Mouse (Mus musculus) spleen, embryonic (tissue): ENCODE results near the gene Rasl11b.

Experiments
- CTCF ChIA-PET: fragments of 350-600 bp; sonication (Branson Sonifier 250); formaldehyde crosslinking; loops from one replicate; lab custom pipeline; 2022; lab: Charles Lee

The Rasl11b gene

GRCm38 (mm10) chr5:74209640-74210039 lies 14.6 kb downstream of the Rasl11b start:
- CTCF ChIA-PET, result no interaction called here

- CTCF ChIA-PET, result interaction anchor here (0.6 kb wide), 1 partner anchor 74 kb away, joined by 4 read pairs; no protein-coding TSS in a partner anchor
Observed at GRCm38 (mm10) chr5:74211346-74211745, 16.3 kb downstream of the Rasl11b start.

- CTCF ChIA-PET, result interaction anchor here (0.5 kb wide), 1 partner anchor 80 kb away, joined by 4 read pairs; no protein-coding TSS in a partner anchor
Observed at GRCm38 (mm10) chr5:74214501-74215110, 19.5 kb downstream of the Rasl11b start.

- CTCF ChIA-PET, result interaction anchor here (0.5 kb wide), 1 partner anchor 81 kb away, joined by 4 read pairs; no protein-coding TSS in a partner anchor
Observed at GRCm38 (mm10) chr5:74215125-74215524, 20.0 kb downstream of the Rasl11b start.

- CTCF ChIA-PET, result no interaction called here
Observed at GRCm38 (mm10) chr5:74218524-74218923, 23.4 kb downstream of the Rasl11b start.

- CTCF ChIA-PET, result no interaction called here
Observed at GRCm38 (mm10) chr5:74222626-74223025, 27.5 kb downstream of the Rasl11b start.

- CTCF ChIA-PET, result no interaction called here
Observed at GRCm38 (mm10) chr5:74224480-74224879, 29.4 kb downstream of the Rasl11b start.

GRCm38 (mm10) chr5:74226183-74226582 lies 31.1 kb downstream of the Rasl11b start:
- CTCF ChIA-PET, result no interaction called here

- CTCF ChIA-PET, result interaction anchor here (0.5 kb wide), 1 partner anchor 311 kb away, joined by 4 read pairs; no protein-coding TSS in a partner anchor
Observed at GRCm38 (mm10) chr5:74227352-74227751, 32.3 kb downstream of the Rasl11b start.

- CTCF ChIA-PET, result no interaction called here
Observed at GRCm38 (mm10) chr5:74228938-74229337, 33.9 kb downstream of the Rasl11b start.

- CTCF ChIA-PET, result no interaction called here
Observed at GRCm38 (mm10) chr5:74229775-74230413, 34.8 kb downstream of the Rasl11b start.

GRCm38 (mm10) chr5:74230525-74230924 lies 35.4 kb downstream of the Rasl11b start:
- CTCF ChIA-PET, result interaction anchor here (0.6 kb wide), 1 partner anchor 35 kb away, joined by 3 read pairs; no protein-coding TSS in a partner anchor

- CTCF ChIA-PET, result no interaction called here
Observed at GRCm38 (mm10) chr5:74233808-74234207, 38.7 kb downstream of the Rasl11b start.

- CTCF ChIA-PET, result interaction anchor here (0.6 kb wide), 1 partner anchor 16 kb away, joined by 12 read pairs; no protein-coding TSS in a partner anchor
Observed at GRCm38 (mm10) chr5:74239369-74239768, 44.3 kb downstream of the Rasl11b start.

GRCm38 (mm10) chr5:74240298-74240697 lies 45.2 kb downstream of the Rasl11b start:
- CTCF ChIA-PET, result interaction anchor here (0.6 kb wide), 1 partner anchor 15 kb away, joined by 12 read pairs; no protein-coding TSS in a partner anchor

- CTCF ChIA-PET, result no interaction called here
Observed at GRCm38 (mm10) chr5:74240926-74241680, 46.0 kb downstream of the Rasl11b start.

GRCm38 (mm10) chr5:74242654-74243053 lies 47.6 kb downstream of the Rasl11b start:
- CTCF ChIA-PET, result no interaction called here

GRCm38 (mm10) chr5:74244406-74245019 lies 49.4 kb downstream of the Rasl11b start:
- CTCF ChIA-PET, result interaction anchor here (0.6 kb wide), 1 partner anchor 36 kb away, joined by 3 read pairs; no protein-coding TSS in a partner anchor

- CTCF ChIA-PET, result no interaction called here
Observed at GRCm38 (mm10) chr5:74245641-74246145, 50.6 kb downstream of the Rasl11b start.

GRCm38 (mm10) chr5:74246453-74246852 lies 51.4 kb downstream of the Rasl11b start:
- CTCF ChIA-PET, result no interaction called here

GRCm38 (mm10) chr5:74246971-74247370 lies 51.9 kb downstream of the Rasl11b start:
- CTCF ChIA-PET, result no interaction called here
